Mouse (Mus musculus) spleen, adult 2 months (tissue): ENCODE data around the gene Tcf7.

Experiments
- CTCF ChIP-seq: fragments of 200-500 bp; IDR thresholded peaks from 2 replicates; pipeline ENCODE4 v1.5.1; 2011; ENCODE audit warnings: mild to moderate bottlenecking, inconsistent platforms; ENCODE audit not compliant: insufficient read depth, insufficient read length, insufficient replicate concordance; ENCODE audit errors: extremely low read depth
- POLR2A ChIP-seq: fragments of 200-500 bp; IDR thresholded peaks from 2 replicates; pipeline ENCODE4 v1.6.1; 2011; ENCODE audit warnings: low read depth, low read length, inconsistent platforms

DNA sequence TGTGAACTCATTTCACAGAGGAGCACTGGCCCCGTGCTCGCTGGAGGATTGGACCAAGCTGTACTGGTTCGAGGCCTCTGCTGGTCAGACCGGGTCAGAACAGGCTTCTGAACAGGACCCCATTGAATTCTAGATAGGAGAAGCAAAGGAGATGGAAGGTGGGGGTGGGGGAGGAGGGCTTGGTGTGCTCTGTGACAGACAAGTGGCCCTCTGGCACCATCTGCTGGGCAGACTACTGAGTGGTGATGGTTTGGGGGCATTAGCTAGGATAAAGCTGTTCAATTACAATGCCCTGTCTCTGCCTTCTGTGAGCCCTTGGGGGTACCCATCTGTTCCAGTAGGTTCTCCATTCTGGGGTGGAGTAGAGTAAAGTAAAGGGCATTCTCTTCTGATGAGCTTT lies 62.5 kb downstream of the Tcf7 start:
- TF ChIP-seq CTCF (peak; percentile 75; the same call in 1 of the 2 replicates), POLR2A (no peak)
